Mouse (Mus musculus) E14TG2a.4 (cell line): ENCODE measurements around the gene Scn4a.

Experiments
- H3K27me3 ChIP-seq: 2 replicates; pipeline ENCODE4 v1.6.1; 2014; ENCODE audit warnings: low read length, control low read depth; ENCODE audit not compliant: insufficient read depth
- H3K36me3 ChIP-seq: 2 replicates; pipeline ENCODE4 v1.6.1; 2014; ENCODE audit warnings: low read length, control low read depth; ENCODE audit not compliant: insufficient read depth
- H3K4me1 ChIP-seq: replicated peaks from 2 replicates; pipeline ENCODE4 v1.6.1; 2014; ENCODE audit warnings: low read depth, low read length, control low read depth
- H3K4me3 ChIP-seq: replicated peaks from 2 replicates; pipeline ENCODE4 v1.5.1; 2014; ENCODE audit warnings: mild to moderate bottlenecking, low read length
- H3K9me3 ChIP-seq: 2 replicates; pipeline ENCODE4 v1.6.1; 2014; ENCODE audit warnings: low read length, control low read depth
- CTCF ChIP-seq: conservative IDR thresholded peaks from 2 replicates; pipeline ENCODE4 v1.5.1; 2014; ENCODE audit warnings: low read length
- NANOG ChIP-seq: IDR thresholded peaks from 2 replicates; pipeline ENCODE4 v1.6.1; 2014; ENCODE audit warnings: borderline replicate concordance, low read length, mixed read lengths
- POU5F1 ChIP-seq: IDR thresholded peaks from 2 replicates; pipeline ENCODE4 v1.6.1; 2014; ENCODE audit warnings: low read length, borderline replicate concordance

The Scn4a gene

DNA sequence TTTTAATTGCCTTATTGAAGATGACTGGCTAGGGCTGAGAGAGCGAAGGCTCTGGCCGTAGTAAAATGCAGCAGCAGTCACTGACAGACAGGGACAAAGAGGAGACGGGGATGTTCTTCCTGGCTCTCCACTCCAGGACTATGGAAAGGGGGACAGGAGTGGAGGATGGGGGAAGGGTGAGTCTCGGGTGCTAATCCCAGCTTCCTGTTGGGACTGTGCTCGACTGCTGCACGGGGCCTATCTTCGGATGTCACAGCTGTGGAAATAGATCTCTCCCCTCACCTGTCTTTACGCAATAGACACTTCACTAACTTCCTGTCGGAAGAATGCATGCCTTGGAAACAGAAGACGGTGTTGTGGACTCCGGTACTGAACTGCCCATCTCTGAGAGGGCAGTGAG lies 20.9 kb upstream of the Scn4a start:
- H3K27me3 ChIP-seq, result peaks cover 34% of the 10 kb centered on the region
- H3K4me3 ChIP-seq, result no peak overlapping the region
- H3K9me3 ChIP-seq, result 0 out of 2 replicates have a peak, but pooled peaks cover 6% of the 10 kb centered on the region
- H3K4me1 ChIP-seq, result peaks cover 14% of the 10 kb centered on the region
- no peaks in the 10 kb centered on the region for H3K36me3 ChIP-seq
- TF ChIP-seq CTCF (no peak), NANOG (no peak), POU5F1 (no peak)

DNA sequence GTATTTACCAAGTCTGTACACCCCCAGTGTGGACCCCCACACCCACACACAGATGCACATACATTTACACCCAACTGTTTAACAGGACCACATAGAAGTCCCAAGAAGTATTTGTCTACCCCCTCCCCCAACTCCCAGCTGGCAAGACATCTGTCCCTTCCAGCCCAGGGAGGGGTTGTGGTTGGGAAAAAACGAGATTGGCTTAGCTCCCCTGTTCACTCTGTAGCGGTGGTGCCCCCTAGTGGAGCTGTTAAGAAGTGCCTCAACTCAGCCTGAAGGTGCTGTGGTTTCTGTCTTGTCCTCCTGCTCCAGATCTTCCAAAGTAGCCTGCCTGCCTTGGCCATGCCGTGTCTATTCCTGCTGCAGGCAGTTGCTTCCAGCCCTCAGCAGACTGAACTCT lies 13.2 kb upstream of the Scn4a start:
- Histone ChIP-seq H3K4me3 (no peak overlapping the region), H3K9me3 (no peaks in the 10 kb centered on the region), H3K27me3 (peaks cover 13% of the 10 kb centered on the region), H3K4me1 (peaks cover 19% of the 10 kb centered on the region; the same call in 1 of the 2 replicates), H3K36me3 (no peaks in the 10 kb centered on the region)
- peak; percentile 92 for TF ChIP-seq CTCF
- no peak for TF ChIP-seq POU5F1

DNA sequence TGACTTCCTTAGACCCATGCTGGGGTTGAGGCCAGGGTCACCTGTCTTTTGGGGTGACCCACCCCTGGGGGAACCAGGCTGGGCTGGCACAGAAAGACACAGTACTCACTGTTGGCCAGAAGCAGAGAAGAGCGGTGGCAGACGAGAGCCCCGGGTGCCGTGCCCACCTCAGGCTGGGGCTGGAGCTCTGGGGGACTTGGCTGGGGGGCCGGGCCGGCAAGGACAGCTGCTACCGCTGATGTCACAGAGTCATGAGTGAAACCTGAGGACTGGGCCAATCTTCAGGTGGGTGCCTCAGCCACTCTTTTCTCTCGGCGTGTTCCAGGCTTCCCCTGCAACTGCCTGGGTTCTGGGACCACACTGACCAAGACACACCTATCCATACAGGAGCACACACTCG lies 12.3 kb upstream of the Scn4a start, which contains the start of gene Prr29:
Gene Prr29 (plus strand): TSS at position 107 of the 400 bp plus-strand sequence.
- H3K27me3 ChIP-seq, result peaks cover 13% of the 10 kb centered on the region
- H3K36me3 ChIP-seq, result no peaks in the 10 kb centered on the region
- no peak for TF ChIP-seq CTCF
- no peak for TF ChIP-seq POU5F1
- no peak for TF ChIP-seq NANOG
- peak within 1 kb of the TSS; percentile 39 for H3K4me3 ChIP-seq
- no peaks in the 10 kb centered on the region for H3K9me3 ChIP-seq
- peaks cover 19% of the 10 kb centered on the region; the same call in 1 of the 2 replicates for H3K4me1 ChIP-seq

DNA sequence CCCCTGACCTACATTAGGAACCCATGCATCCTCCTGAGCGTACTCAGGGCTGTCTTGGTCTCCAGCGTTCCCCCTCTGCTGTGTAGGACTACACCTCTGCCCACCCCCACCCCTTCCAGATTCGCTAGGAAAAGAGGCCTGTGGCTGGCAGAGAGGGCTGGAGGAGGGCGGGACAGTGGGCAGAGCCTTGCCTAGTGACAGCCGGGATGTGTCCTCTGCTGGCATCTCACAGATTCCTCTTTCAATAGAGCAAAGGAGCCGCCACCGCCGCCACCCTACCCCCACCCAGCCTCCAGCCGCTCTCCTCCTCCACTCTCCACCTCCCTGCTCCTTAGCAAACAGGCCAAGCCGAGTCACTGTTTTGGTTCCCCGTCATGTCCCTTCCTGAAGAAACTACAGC lies 11.6 kb upstream of the Scn4a start:
- Histone ChIP-seq H3K27me3 (peaks cover 13% of the 10 kb centered on the region), H3K9me3 (no peaks in the 10 kb centered on the region), H3K4me3 (peak overlapping the region; percentile 39), H3K36me3 (no peaks in the 10 kb centered on the region), H3K4me1 (peaks cover 19% of the 10 kb centered on the region; the same call in 1 of the 2 replicates)
- TF ChIP-seq CTCF (no peak), POU5F1 (no peak), NANOG (no peak)

DNA sequence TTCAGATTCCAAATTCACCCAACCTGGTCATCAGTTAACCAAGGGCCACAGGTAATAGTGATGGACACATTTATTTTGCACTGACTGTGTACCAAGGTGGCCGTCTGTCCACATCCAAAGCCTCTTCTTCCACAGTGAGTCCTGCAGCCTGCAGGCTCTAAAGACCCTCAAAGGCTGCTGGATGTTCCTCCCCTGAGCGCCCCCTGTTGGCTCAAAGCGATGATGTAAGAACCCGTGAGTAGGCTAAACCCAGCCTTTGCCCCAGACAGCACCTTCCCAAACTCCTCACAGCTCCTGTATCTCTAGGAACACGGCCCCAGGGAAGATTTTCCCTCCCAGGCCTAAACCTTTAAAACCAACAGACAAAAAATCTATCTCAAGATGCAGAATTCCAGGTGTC lies 6.3 kb upstream of the Scn4a start:
- H3K4me1 ChIP-seq, result peaks cover 5% of the 10 kb centered on the region; the same call in 1 of the 2 replicates
- peak; percentile 62 for TF ChIP-seq CTCF
- TF ChIP-seq POU5F1, result no peak

DNA sequence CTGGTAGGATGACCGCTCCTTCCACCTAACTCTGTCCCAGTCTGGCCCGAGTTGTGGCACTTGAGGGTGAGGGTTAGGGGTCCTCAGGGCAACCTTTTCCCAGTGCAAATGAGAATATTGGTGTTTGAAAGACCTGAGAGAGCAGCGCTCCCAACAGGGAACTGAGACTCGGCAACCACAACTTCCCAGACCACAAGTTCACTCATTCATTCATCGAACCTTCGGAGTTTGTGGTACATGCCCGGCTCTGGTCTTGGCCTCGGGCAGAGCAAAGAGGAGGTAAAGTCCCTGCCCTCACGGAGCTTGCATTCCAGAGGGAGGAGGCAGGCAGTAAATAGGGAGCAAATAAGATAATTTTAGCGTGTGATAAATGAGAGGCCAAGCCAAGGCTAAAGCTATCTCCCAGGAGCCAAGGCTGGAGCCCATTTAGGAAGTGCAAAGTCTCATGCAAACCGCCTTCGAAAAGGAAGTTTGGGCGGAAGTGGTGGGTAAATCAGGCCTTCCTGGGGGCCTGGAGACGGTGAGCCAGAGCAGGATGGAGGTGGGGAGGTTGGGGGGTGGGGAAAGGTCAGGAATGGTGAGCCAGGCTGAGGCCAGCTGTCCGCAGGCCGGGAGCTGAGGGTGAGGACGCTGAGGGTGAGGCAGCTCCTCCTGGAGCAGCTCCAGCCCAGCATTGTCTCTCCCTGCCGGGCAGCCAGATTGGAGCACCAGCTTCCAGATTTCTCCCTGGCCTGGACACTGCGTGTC lies 2.5 kb upstream of the Scn4a start:
- Histone ChIP-seq H3K4me3 (no peak overlapping the region), H3K4me1 (peaks cover 4% of the 10 kb centered on the region; the same call in 1 of the 2 replicates), H3K27me3 (peaks cover 12% of the 10 kb centered on the region), H3K9me3 (no peaks in the 10 kb centered on the region), H3K36me3 (no peaks in the 10 kb centered on the region)
- no peak for TF ChIP-seq NANOG
- no peak for TF ChIP-seq POU5F1
- no peak for TF ChIP-seq CTCF

More for the DNA sequence above, 6.3 kb upstream of the Scn4a start:
- Histone ChIP-seq H3K9me3 (no peaks in the 10 kb centered on the region), H3K36me3 (no peaks in the 10 kb centered on the region), H3K27me3 (peaks cover 19% of the 10 kb centered on the region), H3K4me3 (no peak overlapping the region)

DNA sequence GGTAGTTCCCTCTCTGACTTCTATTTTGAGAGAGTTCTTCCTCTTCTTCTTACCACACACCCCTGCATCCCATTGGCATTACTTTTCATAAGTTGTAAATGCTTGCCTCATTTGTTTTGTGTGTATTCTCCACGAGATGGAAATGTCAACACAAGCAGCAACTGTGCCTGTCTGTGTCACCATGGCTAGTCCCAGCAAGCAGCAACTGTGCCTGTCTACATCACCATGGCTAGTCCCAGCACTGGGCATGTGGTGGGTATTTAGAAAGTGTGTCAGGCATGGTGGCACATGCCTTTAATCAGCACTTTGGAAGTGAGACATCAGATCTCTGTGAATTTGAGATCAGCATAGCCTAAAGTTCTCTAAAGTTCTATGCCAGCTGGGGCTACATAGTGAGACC lies 1.1 kb upstream of the Scn4a start:
- Histone ChIP-seq H3K36me3 (no peaks in the 10 kb centered on the region), H3K4me1 (peaks cover 5% of the 10 kb centered on the region), H3K9me3 (no peaks in the 10 kb centered on the region), H3K4me3 (no peak overlapping the region), H3K27me3 (peaks cover 13% of the 10 kb centered on the region)
- TF ChIP-seq CTCF (no peak), POU5F1 (no peak), NANOG (no peak)

DNA sequence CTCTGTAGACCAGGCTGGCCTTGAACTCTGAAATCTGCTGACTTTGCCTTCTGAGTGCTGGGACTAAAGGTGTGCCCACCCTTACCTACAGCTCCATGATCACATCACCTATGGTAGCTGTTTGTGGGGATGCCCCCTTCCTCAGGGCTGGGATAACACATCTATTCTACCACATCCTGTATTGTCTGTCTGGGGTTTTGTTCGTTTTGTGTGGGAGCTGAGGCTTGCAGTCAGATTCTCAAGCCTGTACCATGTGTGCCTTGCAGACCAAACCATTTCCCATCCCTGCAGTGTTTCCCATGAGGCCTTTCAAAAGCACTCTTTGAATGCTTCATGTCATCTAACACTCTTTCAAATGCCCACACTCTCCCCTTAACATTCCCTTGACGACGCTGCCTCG lies 1.1 kb downstream of the Scn4a start:
- peaks cover 11% of the 10 kb centered on the region for H3K4me1 ChIP-seq
- H3K36me3 ChIP-seq, result no peaks in the 10 kb centered on the region
- H3K4me3 ChIP-seq, result no peak overlapping the region
- peaks cover 19% of the 10 kb centered on the region for H3K27me3 ChIP-seq
- no peak for TF ChIP-seq POU5F1
- no peak for TF ChIP-seq CTCF
- TF ChIP-seq NANOG, result no peak
- no peaks in the 10 kb centered on the region for H3K9me3 ChIP-seq

DNA sequence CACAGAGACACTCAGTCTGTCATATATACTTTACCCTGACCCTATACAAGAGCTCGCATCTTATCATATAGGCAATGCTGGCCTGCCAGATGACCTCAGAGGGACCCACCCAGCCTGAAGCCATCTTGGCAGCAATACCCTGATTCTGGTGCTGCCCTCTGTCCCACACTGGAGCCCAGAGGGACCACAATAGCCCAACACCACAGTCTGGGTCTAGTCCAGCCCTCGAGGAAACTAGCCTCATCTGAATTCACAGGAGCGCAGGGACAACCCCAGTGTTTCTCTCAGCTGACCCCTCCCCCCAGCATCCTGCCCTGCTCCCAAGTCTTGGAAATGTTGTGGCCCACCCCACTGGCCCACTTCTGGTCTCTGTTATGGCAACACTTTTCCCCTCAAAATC lies 1.8 kb downstream of the Scn4a start:
- H3K4me3 ChIP-seq, result no peak overlapping the region
- H3K9me3 ChIP-seq, result no peaks in the 10 kb centered on the region
- H3K4me1 ChIP-seq, result peaks cover 11% of the 10 kb centered on the region
- TF ChIP-seq POU5F1, result no peak
- no peak for TF ChIP-seq CTCF
- TF ChIP-seq NANOG, result no peak
- H3K36me3 ChIP-seq, result no peaks in the 10 kb centered on the region
- H3K27me3 ChIP-seq, result peaks cover 23% of the 10 kb centered on the region
